Mouse (Mus musculus) kidney, adult 9 months (tissue): Measurements from ENCODE around the gene Pkd1l2.

Source experiments
- DNase-seq: peaks from one replicate; pipeline ENCODE4 v3.0.0; 2022

Gene Pkd1l2

DNA sequence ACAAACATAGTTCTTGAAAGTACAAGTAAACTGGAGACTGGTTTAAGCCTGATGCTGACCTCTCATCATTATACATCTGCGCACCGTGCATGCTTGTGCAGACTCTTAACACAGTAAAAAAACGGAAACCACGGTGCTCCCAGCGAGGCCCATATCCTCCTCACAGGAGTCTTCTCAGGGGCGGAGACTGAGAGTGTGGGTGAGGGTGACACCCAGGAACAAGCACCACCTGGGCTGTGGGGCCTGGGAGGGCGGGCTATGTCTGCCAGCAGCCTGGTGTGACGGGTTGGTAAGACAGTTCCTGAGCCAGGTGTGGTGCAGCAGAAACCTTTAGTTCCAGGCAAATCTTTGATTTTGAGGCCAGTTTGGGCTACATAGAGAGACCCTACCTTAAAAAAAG, 129.8 kb downstream of the Pkd1l2 start:
- DNase-seq, result no peak

GRCm38 (mm10) chr8:116951778-116952177, 130.5 kb downstream of the Pkd1l2 start:
- DNase-seq, result peak; percentile 32

DNA sequence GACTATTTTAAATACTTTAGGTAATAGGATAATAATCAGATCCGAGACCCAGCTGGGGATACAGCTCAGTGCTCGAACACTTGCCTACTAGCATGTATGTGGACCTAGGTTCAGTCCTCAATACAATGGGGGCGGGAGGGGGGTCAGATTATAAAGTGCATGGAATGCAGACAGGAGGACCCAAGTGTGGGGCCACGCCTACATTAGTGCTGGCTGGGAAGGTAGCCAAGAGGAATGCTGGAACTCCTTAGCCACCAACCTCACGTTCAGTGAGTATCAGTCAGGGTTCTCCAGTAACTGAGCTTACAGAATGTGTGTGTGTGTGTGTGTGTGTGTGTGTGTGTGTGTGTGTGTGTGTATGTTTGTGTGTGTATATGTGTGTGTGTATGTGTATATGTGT, 130.9 kb downstream of the Pkd1l2 start:
- peak; percentile 46 for DNase-seq

DNA sequence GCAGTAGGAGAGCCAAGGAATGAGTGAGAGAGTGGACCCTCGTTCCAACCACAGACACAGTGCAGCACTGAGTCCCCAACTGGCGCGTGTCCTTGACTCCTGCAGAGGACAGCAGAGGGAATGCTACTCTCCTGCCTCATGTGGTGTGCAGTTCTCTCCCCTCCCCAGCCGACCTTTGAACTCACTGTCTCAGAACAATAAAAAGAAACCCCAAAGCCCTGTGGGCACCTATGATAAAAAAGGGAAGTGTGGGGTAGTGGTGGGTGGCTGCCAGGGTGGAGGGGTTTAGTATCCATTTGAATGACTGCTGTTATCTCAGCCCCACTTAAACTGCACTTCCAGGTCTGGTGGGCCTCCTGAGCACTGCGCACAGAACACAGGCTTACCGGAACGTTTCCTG, 134.7 kb downstream of the Pkd1l2 start:
- no peak for DNase-seq

- DNase-seq, result no peak
These were observed 135.4 kb downstream of the Pkd1l2 start for GRCm38 (mm10) chr8:116946851-116947250.

GRCm38 (mm10) chr8:116946268-116946838, 135.9 kb downstream of the Pkd1l2 start:
- DNase-seq, result no peak
